Mouse (Mus musculus): ENCODE data around the gene Defb42.

The Defb42 gene

GRCm38 (mm10) chr14:63046691-63047090 lies at the start of gene Defb42:
Defb42 (plus strand) TSS chr14:63046991.
- no peak for DNase-seq

- DNase-seq: no peak
Measured at GRCm38 (mm10) chr14:62997777-62998176, 49.0 kb upstream of the Defb42 start, which contains the start of gene Defb47. Defb47 (plus strand) TSS chr14:62998077.

- DNase-seq: no peak
Measured at GRCm38 (mm10) chr14:62998977-62999376, 47.8 kb upstream of the Defb42 start.

GRCm38 (mm10) chr14:63002588-63002987 lies 44.2 kb upstream of the Defb42 start:
- no peak for DNase-seq

GRCm38 (mm10) chr14:63011471-63011870 lies 35.3 kb upstream of the Defb42 start, which contains the start of gene Defb43:
Defb43 (plus strand) TSS chr14:63011771.
- DNase-seq: no peak

GRCm38 (mm10) chr14:63013082-63013481 lies 33.7 kb upstream of the Defb42 start:
- no peak for DNase-seq

GRCm38 (mm10) chr14:63014667-63015066 lies 32.1 kb upstream of the Defb42 start:
- no peak for DNase-seq

- DNase-seq: no peak
Measured at GRCm38 (mm10) chr14:63020524-63021156, 26.2 kb upstream of the Defb42 start.

GRCm38 (mm10) chr14:63049910-63050370 lies 3.1 kb downstream of the Defb42 start, which contains the start of gene Defb30:
Defb30 (minus strand) TSS chr14:63049960.
- DNase-seq: no peak

GRCm38 (mm10) chr14:63050769-63051168 lies 4.0 kb downstream of the Defb42 start:
- DNase-seq: no peak

GRCm38 (mm10) chr14:63054729-63055128 lies 7.9 kb downstream of the Defb42 start:
- DNase-seq: peak; percentile 90

GRCm38 (mm10) chr14:63060361-63060760 lies 13.6 kb downstream of the Defb42 start:
- no peak for DNase-seq

- no peak for DNase-seq
Measured at GRCm38 (mm10) chr14:63062184-63062583, 15.4 kb downstream of the Defb42 start.

- DNase-seq: no peak
Measured at GRCm38 (mm10) chr14:63065391-63065790, 18.6 kb downstream of the Defb42 start.

- DNase-seq: no peak
Measured at GRCm38 (mm10) chr14:63066630-63067310, 20.0 kb downstream of the Defb42 start.

GRCm38 (mm10) chr14:63067708-63068107 lies 20.9 kb downstream of the Defb42 start:
- no peak for DNase-seq

Data from layer of hippocampus, adult 9-11 months (tissue).